Mouse (Mus musculus): ENCODE results near the gene Trim10. TPM values are rescaled to one million over a fixed set of nuclear protein-coding genes. Genes with fewer than 3 reads are reported as not detected.
"Not testable (repeated sequence)": the region's sequence is repeated elsewhere in the genome, so short reads cannot be mapped to it uniquely, and the experiment has no call there.

Trim10 gene
- polyA plus RNA-seq, 1 experiment from 2014 or later, result 25.4 TPM

GRCm38 (mm10) chr17:36866719-36867527 lies 2.5 kb upstream of the Trim10 start, which contains the start of gene Trim15:
Gene Trim15, minus strand, starts transcription at chr17:36867210.
- Histone ChIP-seq H3K4me2 (peak within 1 kb of the TSS; percentile 53), H3K9me3 (no peaks in the 10 kb centered on the region), H3K27ac (no peak within 1 kb of the TSS), H3K36me3 (no peaks in the 10 kb centered on the region), H3K4me1 (peaks cover 4% of the 10 kb centered on the region; the same call in 1 of the 2 replicates), H3K9ac (no peak within 1 kb of the TSS), H3K27me3 (replicated peaks) (peaks cover 15% of the 10 kb centered on the region; the same call in 1 of the 2 replicates), H3K4me3 (replicated peaks) (peak within 1 kb of the TSS; percentile 24)
- ATAC-seq (ENCODE audit: insufficient read depth, low FRiP score, low read depth), result peak; percentile 61
- 10% methylated on average over 29 of the region's 29 CpGs for WGBS

- Histone ChIP-seq H3K4me2 (no peak overlapping the region), H3K9me3 (no peaks in the 10 kb centered on the region), H3K4me1 (peaks cover 4% of the 10 kb centered on the region; the same call in 1 of the 2 replicates), H3K27ac (no peak overlapping the region), H3K36me3 (no peaks in the 10 kb centered on the region), H3K4me3 (replicated peaks) (no peak overlapping the region), H3K27me3 (replicated peaks) (peaks cover 15% of the 10 kb centered on the region; the same call in 1 of the 2 replicates), H3K9ac (no peak overlapping the region)
- 68% methylated on average over 2 of the region's 2 CpGs for WGBS
- ATAC-seq (ENCODE audit: insufficient read depth, low FRiP score, low read depth), result no peak
Measured at GRCm38 (mm10) chr17:36868836-36869235, 538 bp upstream of the Trim10 start.

- ATAC-seq (ENCODE audit: insufficient read depth, low FRiP score, low read depth), result no peak
- H3K36me3 ChIP-seq, result no peaks in the 10 kb centered on the region
- H3K9me3 ChIP-seq, result no peaks in the 10 kb centered on the region
- H3K4me1 ChIP-seq, result peaks cover 4% of the 10 kb centered on the region; the same call in 1 of the 2 replicates
- H3K9ac ChIP-seq, result no peak overlapping the region
- WGBS, result 65% methylated on average over 25 of the region's 25 CpGs
- no peak overlapping the region for H3K27ac ChIP-seq
- H3K4me3 ChIP-seq (replicated peaks), result no peak overlapping the region
- H3K4me2 ChIP-seq, result no peak overlapping the region
- peaks cover 12% of the 10 kb centered on the region; the same call in 1 of the 2 replicates for H3K27me3 ChIP-seq (replicated peaks)
Measured at GRCm38 (mm10) chr17:36869955-36870810, 809 bp downstream of the Trim10 start.

GRCm38 (mm10) chr17:36874636-36875035 lies 5.3 kb downstream of the Trim10 start:
- no peaks in the 10 kb centered on the region for H3K9me3 ChIP-seq
- 26% methylated on average over 4 of the region's 4 CpGs for WGBS

GRCm38 (mm10) chr17:36883350-36883749 lies 14.0 kb downstream of the Trim10 start:
- 60% methylated on average over 2 of the region's 2 CpGs for WGBS
- H3K9me3 ChIP-seq, result no peaks in the 10 kb centered on the region

More at GRCm38 (mm10) chr17:36874636-36875035, 5.3 kb downstream of the Trim10 start:
- H3K9ac ChIP-seq, result no peak overlapping the region
- no peak overlapping the region for H3K4me3 ChIP-seq (replicated peaks)
- H3K27ac ChIP-seq, result no peak overlapping the region
- H3K4me2 ChIP-seq, result no peak overlapping the region
- ATAC-seq (ENCODE audit: insufficient read depth, low FRiP score, low read depth), result no peak
- no peaks in the 10 kb centered on the region for H3K4me1 ChIP-seq
- no peaks in the 10 kb centered on the region for H3K36me3 ChIP-seq
- H3K27me3 ChIP-seq (replicated peaks), result no peaks in the 10 kb centered on the region

GRCm38 (mm10) chr17:36885132-36885790 lies 15.9 kb downstream of the Trim10 start:
- no peak for ATAC-seq (ENCODE audit: insufficient read depth, low FRiP score, low read depth)
- no peaks in the 10 kb centered on the region for H3K27me3 ChIP-seq (replicated peaks)
- H3K27ac ChIP-seq, result no peak overlapping the region
- H3K4me1 ChIP-seq, result no peaks in the 10 kb centered on the region
- no peaks in the 10 kb centered on the region for H3K36me3 ChIP-seq
- no peak overlapping the region for H3K4me3 ChIP-seq (replicated peaks)
- H3K9me3 ChIP-seq, result no peaks in the 10 kb centered on the region
- H3K4me2 ChIP-seq, result no peak overlapping the region
- H3K9ac ChIP-seq, result no peak overlapping the region
- WGBS, result 84% methylated on average over 12 of the region's 12 CpGs

More at GRCm38 (mm10) chr17:36883350-36883749, 14.0 kb downstream of the Trim10 start:
- no peaks in the 10 kb centered on the region for H3K36me3 ChIP-seq
- no peaks in the 10 kb centered on the region for H3K4me1 ChIP-seq
- H3K27me3 ChIP-seq (replicated peaks), result no peaks in the 10 kb centered on the region
- no peak for ATAC-seq (ENCODE audit: insufficient read depth, low FRiP score, low read depth)
- no peak overlapping the region for H3K4me3 ChIP-seq (replicated peaks)
- no peak overlapping the region for H3K27ac ChIP-seq
- no peak overlapping the region for H3K4me2 ChIP-seq
- no peak overlapping the region for H3K9ac ChIP-seq

GRCm38 (mm10) chr17:36890073-36890903 lies 20.9 kb downstream of the Trim10 start, which contains the start of gene Trim40:
Gene Trim40, minus strand, starts transcription at chr17:36890123.
- H3K4me2 ChIP-seq, result no peak within 1 kb of the TSS
- no peak within 1 kb of the TSS for H3K27ac ChIP-seq

GRCm38 (mm10) chr17:36891496-36891895 lies 22.1 kb downstream of the Trim10 start:
- not testable (repeated sequence) for H3K9me3 ChIP-seq; H3K27ac ChIP-seq; H3K27me3 ChIP-seq (replicated peaks); H3K9ac ChIP-seq; H3K36me3 ChIP-seq; H3K4me3 ChIP-seq (replicated peaks); H3K4me2 ChIP-seq; ATAC-seq (ENCODE audit: insufficient read depth, low FRiP score, low read depth); H3K4me1 ChIP-seq
- 85% methylated on average over 1 of the region's 1 CpGs for WGBS

More at GRCm38 (mm10) chr17:36890073-36890903, 20.9 kb downstream of the Trim10 start, which contains the start of gene Trim40:
- 81% methylated on average over 5 of the region's 5 CpGs for WGBS
- H3K9ac ChIP-seq, result no peak within 1 kb of the TSS
- no peak for ATAC-seq (ENCODE audit: insufficient read depth, low FRiP score, low read depth)
- no peaks in the 10 kb centered on the region for H3K27me3 ChIP-seq (replicated peaks)
- H3K9me3 ChIP-seq, result no peaks in the 10 kb centered on the region
- H3K36me3 ChIP-seq, result no peaks in the 10 kb centered on the region
- no peak within 1 kb of the TSS for H3K4me3 ChIP-seq (replicated peaks)
- H3K4me1 ChIP-seq, result no peaks in the 10 kb centered on the region

- Histone ChIP-seq H3K9me3 (no peaks in the 10 kb centered on the region), H3K36me3 (no peaks in the 10 kb centered on the region), H3K27me3 (replicated peaks) (no peaks in the 10 kb centered on the region), H3K9ac (no peak overlapping the region), H3K4me1 (no peaks in the 10 kb centered on the region), H3K27ac (no peak overlapping the region), H3K4me3 (replicated peaks) (no peak overlapping the region), H3K4me2 (no peak overlapping the region)
- ATAC-seq (ENCODE audit: insufficient read depth, low FRiP score, low read depth), result no peak
- WGBS, result 11% methylated on average over 2 of the region's 2 CpGs
Measured at GRCm38 (mm10) chr17:36892362-36892761, 23.0 kb downstream of the Trim10 start.

GRCm38 (mm10) chr17:36893387-36893786 lies 24.0 kb downstream of the Trim10 start:
- Histone ChIP-seq H3K9ac (no peak overlapping the region), H3K27ac (no peak overlapping the region)
- WGBS, result 46% methylated on average over 5 of the region's 5 CpGs

GRCm38 (mm10) chr17:36896583-36896982 lies 27.2 kb downstream of the Trim10 start:
- H3K9ac ChIP-seq, result no peak overlapping the region
- H3K4me1 ChIP-seq, result no peaks in the 10 kb centered on the region
- H3K27ac ChIP-seq, result no peak overlapping the region
- H3K4me2 ChIP-seq, result no peak overlapping the region
- no peak overlapping the region for H3K4me3 ChIP-seq (replicated peaks)
- no peaks in the 10 kb centered on the region for H3K9me3 ChIP-seq
- H3K27me3 ChIP-seq (replicated peaks), result no peaks in the 10 kb centered on the region
- no peaks in the 10 kb centered on the region for H3K36me3 ChIP-seq
- 89% methylated on average over 1 of the region's 1 CpGs for WGBS
- no peak for ATAC-seq (ENCODE audit: insufficient read depth, low FRiP score, low read depth)

More at GRCm38 (mm10) chr17:36893387-36893786, 24.0 kb downstream of the Trim10 start:
- no peak for ATAC-seq (ENCODE audit: insufficient read depth, low FRiP score, low read depth)
- no peaks in the 10 kb centered on the region for H3K4me1 ChIP-seq
- H3K4me3 ChIP-seq (replicated peaks), result no peak overlapping the region
- H3K4me2 ChIP-seq, result no peak overlapping the region
- H3K27me3 ChIP-seq (replicated peaks), result no peaks in the 10 kb centered on the region
- no peaks in the 10 kb centered on the region for H3K9me3 ChIP-seq
- no peaks in the 10 kb centered on the region for H3K36me3 ChIP-seq

Data from stomach, embryonic 15.5 days (tissue).